Mouse (Mus musculus) small intestine, adult 2 months (tissue): ENCODE data around the gene Wdr90.
A peak's percentile ranks its signal among the peaks of the same experiment; 100 is the strongest.

ENCODE experiments used
- CTCF ChIP-seq: fragments of 200-500 bp; IDR thresholded peaks from 2 replicates; pipeline ENCODE4 v1.5.1; 2012; ENCODE audit warnings: low read depth, mild to moderate bottlenecking, control low read depth, inconsistent platforms, low read length, moderate library complexity, mixed read lengths; ENCODE audit not compliant: insufficient replicate concordance, insufficient read length; ENCODE audit errors: extremely low read depth
- POLR2A ChIP-seq: fragments of 200-500 bp; IDR thresholded peaks from 2 replicates; pipeline ENCODE4 v1.6.1; 2012; ENCODE audit warnings: low read depth, mild to moderate bottlenecking, control low read depth, inconsistent platforms, low read length, moderate library complexity

DNA sequence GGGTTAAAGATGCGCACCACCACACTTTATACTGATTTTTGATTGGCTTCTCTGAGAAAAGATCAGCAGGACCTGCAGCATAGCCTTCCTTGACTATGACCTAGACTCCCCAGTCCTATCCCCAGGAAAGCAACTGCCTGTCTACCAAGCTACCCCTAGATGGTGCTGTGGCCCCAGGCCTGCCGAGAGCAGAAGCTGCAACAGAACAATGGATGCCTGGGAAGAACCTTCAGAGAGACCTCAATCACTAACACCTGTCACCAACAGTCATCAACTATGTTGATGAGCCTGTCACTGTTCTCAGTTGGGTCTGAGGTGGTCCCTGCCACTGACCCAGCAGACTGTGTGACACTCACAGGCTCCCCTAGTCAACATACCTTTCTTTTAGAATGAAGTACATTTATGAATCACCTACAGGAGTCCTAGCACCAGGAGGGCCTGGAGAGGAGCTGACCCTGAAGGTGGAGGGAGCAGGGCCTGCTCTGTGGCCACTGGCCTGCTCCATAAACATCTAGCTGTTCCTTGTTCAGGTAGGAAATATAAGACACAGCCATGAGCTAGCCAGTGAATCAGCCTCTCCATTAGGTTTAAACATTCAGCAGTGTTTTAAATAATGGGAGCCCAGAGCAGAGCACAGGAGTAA is 32.8 kb upstream of the Wdr90 start:
- peak; percentile 97; the same call in 1 of the 2 replicates for TF ChIP-seq CTCF
- no peak for TF ChIP-seq POLR2A
